Mouse (Mus musculus) cortical plate, adult 2 months (tissue): ENCODE measurements at regions not wholly inside any gene's neighbourhood (a gene's known extent, or its start where the extent isn't known, plus 50 kb on each side); places are given as distances from the start of the nearest gene placed in this dataset.

Source experiments
- CTCF ChIP-seq: fragments of 200-500 bp; IDR thresholded peaks from 2 replicates; pipeline ENCODE4 v1.5.1; 2011; ENCODE audit warnings: mild to moderate bottlenecking, control low read depth, low read length; ENCODE audit not compliant: insufficient read depth; ENCODE audit errors: extremely low read depth
- POLR2A ChIP-seq: fragments of 200-500 bp; IDR thresholded peaks from 2 replicates; pipeline ENCODE4 v1.6.1; 2011; ENCODE audit warnings: mild to moderate bottlenecking, low read length, control low read depth; ENCODE audit not compliant: insufficient read depth; ENCODE audit errors: extremely low read depth

GRCm38 (mm10) chr17:9778866-9779265 is 109.3 kb upstream of the Pabpc6 start:
- TF ChIP-seq CTCF = no peak
- no peak for TF ChIP-seq POLR2A
